Mouse (Mus musculus): Measurements from ENCODE around the gene Camkmt.

- no peak for TF ChIP-seq CTCF (IDR thresholded peaks at IDR 0.05; ENCODE audit: borderline replicate concordance, insufficient read depth, low read length)
- no peak for TF ChIP-seq POLR2A (IDR thresholded peaks at IDR 0.05; ENCODE audit: low read depth, low read length)
These were observed 315.8 kb downstream of the Camkmt start for GRCm38 (mm10) chr17:85406195-85406594.

All from embryonic fibroblast, embryonic 13.5 days (primary cell).